Mouse (Mus musculus): ENCODE measurements around the gene Pde4c. TPM values are rescaled to one million over a fixed set of nuclear protein-coding genes. Genes with fewer than 3 reads are reported as not detected.

The Pde4c gene
- total and polyA plus RNA-seq, 3 experiments = 2.3 to 6.5 (median 4.7) TPM

DNA sequence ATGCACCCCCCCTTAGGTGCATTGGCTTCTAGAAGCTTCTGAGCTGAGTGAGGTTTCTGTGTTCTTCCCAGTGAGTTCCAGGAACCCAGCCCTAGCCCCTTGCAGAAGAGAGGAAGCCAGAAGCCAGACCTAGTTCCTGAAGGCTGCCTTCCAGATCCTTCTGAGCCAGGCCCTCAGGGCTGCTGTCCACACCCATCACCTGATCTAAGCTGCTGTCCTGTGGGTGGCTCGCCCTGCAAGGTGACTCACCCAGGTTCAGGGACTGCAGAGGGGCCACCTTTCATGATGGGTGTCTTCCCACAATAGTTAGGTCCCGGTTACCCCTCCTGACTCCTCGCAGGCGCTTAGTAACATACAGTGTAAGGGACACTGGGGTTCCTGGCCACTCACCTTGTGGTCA lies 44.1 kb upstream of the Pde4c start:
- Histone ChIP-seq H3K27me3 (replicated peaks) (no peaks in the 10 kb centered on the region), H3K79me2 (replicated peaks; ENCODE audit: control insufficient read depth, extremely low read depth, insufficient read depth, poor library complexity, severe bottlenecking) (peaks cover 8% of the 10 kb centered on the region), H3K4me3 (replicated peaks in 1 of 3; ENCODE audit: low read depth in 2 of 3, low read length in 2 of 3, poor library complexity in 1 of 3) (no peak overlapping the region), H3K36me3 (replicated peaks in 1 of 2; ENCODE audit: control insufficient read depth in 1 of 2, insufficient read depth in 1 of 2, low read length in 1 of 2) (peaks cover 42 to 46% of the 10 kb centered on the region in 2 experiments), H3K9me3 (replicated peaks; ENCODE audit: low read length) (no peaks in the 10 kb centered on the region), H3K4me2 (ENCODE audit: insufficient read depth, low read depth, poor library complexity, severe bottlenecking) (no peak overlapping the region), H3K4me1 (ENCODE audit: control insufficient read depth in 1 of 2, insufficient read depth in 2 of 2) (peaks cover 28 to 91% of the 10 kb centered on the region in 2 experiments), H3K27ac (ENCODE audit: insufficient read depth, low read depth) (no peak overlapping the region), H3K9ac (ENCODE audit: insufficient read depth, low read depth) (no peak overlapping the region)
- no peak for TF ChIP-seq POLR2AphosphoS2 (IDR thresholded peaks at IDR 0.05; ENCODE audit: low read depth, low read length)
- no peak for TF ChIP-seq TCF12 (IDR thresholded peaks at IDR 0.05; ENCODE audit: low read depth, low read length)
- TF ChIP-seq ZC3H11A (IDR thresholded peaks at IDR 0.05; ENCODE audit: low read depth, low read length) = no peak
- no peak for TF ChIP-seq EP300 (IDR thresholded peaks at IDR 0.05; ENCODE audit: low read length)
- no peak for TF ChIP-seq BHLHE40 (IDR thresholded peaks at IDR 0.05; ENCODE audit: low read depth, low read length)
- no peak for TF ChIP-seq JUND (conservative IDR thresholded peaks at IDR 0.05; ENCODE audit: low read depth, low read length)
- no peak for TF ChIP-seq ZKSCAN1 (IDR thresholded peaks at IDR 0.05; ENCODE audit: borderline replicate concordance, low read depth, low read length)
- TF ChIP-seq TBP (conservative IDR thresholded peaks at IDR 0.05; ENCODE audit: low read depth, low read length) = no peak
- TF ChIP-seq KAT2A (IDR thresholded peaks at IDR 0.05; ENCODE audit: insufficient replicate concordance, low read length) = no peak
- no peak for TF ChIP-seq MYC (IDR thresholded peaks at IDR 0.05; ENCODE audit: low read depth, low read length)
- TF ChIP-seq HCFC1 (IDR thresholded peaks at IDR 0.05; ENCODE audit: low read depth, low read length) = no peak
- in situ Hi-C loops (cut with MboI; ENCODE audit: low pct_ligation_motif_present, low pct_unique_long_range_greater_than_20kb, low sequenced_read_pairs) (no loop called here), dilution Hi-C loops (cut with MboI; ENCODE audit: extremely low pct_ligation_motif_present, extremely low pct_unique_long_range_greater_than_20kb, low sequenced_read_pairs) (no loop called here)
- DNase-seq (ENCODE audit: extremely low read depth) = no peak

DNA sequence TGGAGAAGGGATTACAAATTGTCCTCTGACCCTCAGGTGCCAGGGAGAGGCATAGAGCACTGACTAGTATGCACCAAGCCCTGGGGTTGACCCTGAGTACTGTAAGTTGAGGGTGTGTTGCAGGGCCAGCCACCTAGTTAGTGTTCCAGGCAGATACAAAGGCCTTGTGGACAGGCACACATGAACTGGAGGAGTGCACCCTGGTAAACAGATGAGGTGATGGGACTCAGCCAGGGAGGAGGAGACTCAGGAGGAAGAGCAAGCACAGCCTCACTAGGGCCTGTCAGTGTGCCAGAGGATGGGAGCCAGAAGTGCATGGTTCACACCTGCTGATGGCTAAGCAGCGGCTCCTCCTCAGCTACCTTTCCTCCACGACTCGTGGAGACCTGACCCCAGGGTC lies 43.5 kb upstream of the Pde4c start:
- H3K27ac ChIP-seq (ENCODE audit: insufficient read depth, low read depth) = no peak overlapping the region

More for the DNA sequence above, 43.5 kb upstream of the Pde4c start:
- no peak overlapping the region for H3K4me3 ChIP-seq (replicated peaks in 1 of 3; ENCODE audit: low read depth in 2 of 3, low read length in 2 of 3, poor library complexity in 1 of 3)
- no peak for DNase-seq (ENCODE audit: extremely low read depth)
- peaks cover 22 to 87% of the 10 kb centered on the region in 2 experiments for H3K4me1 ChIP-seq (ENCODE audit: control insufficient read depth in 1 of 2, insufficient read depth in 2 of 2)
- in situ Hi-C loops (cut with MboI; ENCODE audit: low pct_ligation_motif_present, low pct_unique_long_range_greater_than_20kb, low sequenced_read_pairs) (no loop called here), dilution Hi-C loops (cut with MboI; ENCODE audit: extremely low pct_ligation_motif_present, extremely low pct_unique_long_range_greater_than_20kb, low sequenced_read_pairs) (no loop called here)
- TF ChIP-seq MXI1 (IDR thresholded peaks at IDR 0.05; ENCODE audit: low read depth, low read length) = no peak
- TF ChIP-seq MAFK (IDR thresholded peaks at IDR 0.05; ENCODE audit: insufficient replicate concordance, low read length) = no peak
- TF ChIP-seq CHD2 (IDR thresholded peaks at IDR 0.05; ENCODE audit: low read length) = no peak
- no peak for TF ChIP-seq RAD21 (IDR thresholded peaks at IDR 0.05; ENCODE audit: low read depth, low read length)
- TF ChIP-seq ELF1 (IDR thresholded peaks at IDR 0.05; ENCODE audit: low read depth, low read length) = no peak
- TF ChIP-seq MAX (IDR thresholded peaks at IDR 0.05; ENCODE audit: low read length) = no peak
- TF ChIP-seq HCFC1 (IDR thresholded peaks at IDR 0.05; ENCODE audit: low read depth, low read length) = no peak
- TF ChIP-seq USF2 (conservative IDR thresholded peaks at IDR 0.05; ENCODE audit: low read depth, low read length) = no peak
- TF ChIP-seq POLR2A (IDR thresholded peaks at IDR 0.05; ENCODE audit: low read depth, low read length) = no peak
- TF ChIP-seq MEF2A (IDR thresholded peaks at IDR 0.05; ENCODE audit: borderline replicate concordance, low read depth, low read length) = no peak
- TF ChIP-seq SMC3 (IDR thresholded peaks at IDR 0.05; ENCODE audit: low read depth, low read length) = no peak
- TF ChIP-seq EP300 (IDR thresholded peaks at IDR 0.05; ENCODE audit: low read length) = no peak
- TF ChIP-seq TBP (conservative IDR thresholded peaks at IDR 0.05; ENCODE audit: low read depth, low read length) = no peak
- no peak for TF ChIP-seq ZNF384 (IDR thresholded peaks at IDR 0.05; ENCODE audit: low read depth, low read length)
- TF ChIP-seq CHD1 (IDR thresholded peaks at IDR 0.05; ENCODE audit: low read depth, low read length) = no peak
- no peak for TF ChIP-seq UBTF (IDR thresholded peaks at IDR 0.05; ENCODE audit: low read depth, low read length)
- H3K9me3 ChIP-seq (replicated peaks; ENCODE audit: low read length) = no peaks in the 10 kb centered on the region
- H3K27me3 ChIP-seq (replicated peaks) = no peaks in the 10 kb centered on the region
- H3K9ac ChIP-seq (ENCODE audit: insufficient read depth, low read depth) = no peak overlapping the region
- peaks cover 42 to 44% of the 10 kb centered on the region in 2 experiments for H3K36me3 ChIP-seq (replicated peaks in 1 of 2; ENCODE audit: control insufficient read depth in 1 of 2, insufficient read depth in 1 of 2, low read length in 1 of 2)
- no peak overlapping the region for H3K4me2 ChIP-seq (ENCODE audit: insufficient read depth, low read depth, poor library complexity, severe bottlenecking)
- peaks cover 4% of the 10 kb centered on the region; the same call in 1 of the 2 replicates for H3K79me2 ChIP-seq (replicated peaks; ENCODE audit: control insufficient read depth, extremely low read depth, insufficient read depth, poor library complexity, severe bottlenecking)

Data from CH12.LX (cell line).